Mouse (Mus musculus) lung, postnatal 14 days (tissue): ENCODE measurements around the gene Abtb1.
A peak's percentile ranks its signal among the peaks of the same experiment; 100 is the strongest.

ENCODE experiments used
- DNase-seq: peaks from one replicate; pipeline ENCODE4 v3.0.0; 2021

Abtb1 gene

DNA sequence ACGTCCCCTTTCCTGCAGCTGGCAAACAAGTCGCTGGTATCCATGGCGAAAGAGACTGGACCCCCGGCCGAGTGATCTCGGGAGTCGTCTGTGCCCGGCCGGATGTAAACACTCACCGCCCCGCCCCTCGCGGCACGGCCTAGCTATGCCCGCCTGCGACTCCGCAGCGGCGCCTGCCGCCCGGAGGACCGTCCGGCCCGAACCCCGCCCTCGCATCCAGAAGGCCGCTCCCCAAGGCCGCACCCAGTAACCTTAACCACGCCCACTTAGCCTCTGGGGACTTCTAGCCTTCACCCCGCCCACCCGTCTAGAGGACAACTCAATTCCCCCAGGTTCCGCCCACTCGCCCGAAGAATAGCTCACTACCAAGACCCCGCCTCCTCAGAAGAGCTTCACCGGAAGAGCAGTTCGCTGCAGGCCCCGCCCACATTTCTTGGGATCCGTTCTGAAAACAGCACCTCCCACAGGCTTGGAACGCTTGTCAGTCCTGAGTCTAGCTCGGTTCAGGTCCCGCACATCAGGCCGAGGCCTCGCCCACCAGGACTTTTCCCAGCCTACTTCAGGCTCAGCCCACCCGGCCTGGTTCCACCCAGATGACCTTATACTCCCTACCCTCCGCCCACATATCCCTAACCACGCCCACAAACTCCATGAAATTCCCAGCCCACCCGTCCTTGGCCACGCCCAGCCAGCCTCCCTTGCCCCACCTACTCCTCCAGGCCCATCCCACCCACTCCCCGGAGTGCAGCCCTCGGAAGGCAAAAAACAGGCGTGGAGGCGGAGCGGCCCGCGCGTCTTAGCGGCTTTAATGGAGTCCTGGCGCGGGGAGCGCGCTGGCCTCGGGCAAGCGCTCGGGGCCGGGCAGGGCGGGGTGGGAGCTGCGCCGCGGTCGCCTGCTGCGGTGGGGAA lies at the start of gene Abtb1:
Gene Abtb1 (minus strand): TSS at position 204 of the 909 bp plus-strand sequence.
- peak; percentile 100 for DNase-seq

DNA sequence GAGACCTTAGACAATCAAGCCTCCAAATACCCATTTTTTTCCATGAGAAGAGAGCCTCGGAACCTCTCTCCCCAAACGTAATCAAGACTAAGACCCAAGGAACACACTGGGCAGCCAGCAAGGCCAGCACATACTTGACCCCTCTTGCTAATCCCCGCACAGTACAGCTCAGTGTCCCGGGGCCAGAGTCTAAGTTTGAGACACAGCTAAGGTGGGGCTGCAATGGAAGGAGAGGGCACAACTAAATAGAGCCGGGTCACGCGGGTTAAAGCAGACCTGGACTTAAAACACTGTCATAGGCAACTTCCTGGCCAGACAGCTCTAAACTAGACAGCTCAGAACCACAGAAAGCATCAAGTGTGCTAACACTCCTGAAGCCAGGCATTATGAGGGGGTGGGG lies 49.0 kb upstream of the Abtb1 start:
- no peak for DNase-seq

DNA sequence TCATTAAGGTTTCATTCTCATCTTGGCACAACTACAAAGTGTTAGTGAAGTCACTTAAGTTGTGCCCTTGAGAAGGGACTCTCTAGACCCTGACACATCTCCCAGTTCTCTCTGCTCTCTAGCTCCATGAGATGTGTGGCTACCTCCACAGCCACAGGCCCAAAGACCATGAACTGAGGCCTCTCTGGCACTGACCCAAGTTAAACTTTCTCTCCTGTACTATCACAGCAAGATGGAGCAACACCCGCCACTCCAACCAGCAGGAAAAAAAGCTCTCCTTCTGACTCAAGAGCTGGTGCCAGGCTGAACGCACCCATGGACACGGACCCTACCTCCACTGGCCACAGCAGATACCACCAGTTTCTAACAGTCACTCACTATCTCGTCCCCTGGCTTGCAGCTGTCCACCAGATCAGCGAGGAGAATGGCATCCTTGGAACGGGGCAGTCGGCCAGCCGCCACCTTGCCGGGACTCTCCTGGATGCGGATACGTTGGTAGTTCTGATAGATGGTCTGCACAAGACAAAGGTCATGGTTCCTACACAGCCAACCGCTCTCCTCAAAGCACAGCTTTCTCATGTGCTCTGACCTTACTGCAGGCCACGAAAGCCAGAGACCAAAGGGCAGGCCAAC lies 47.7 kb upstream of the Abtb1 start:
- no peak for DNase-seq

DNA sequence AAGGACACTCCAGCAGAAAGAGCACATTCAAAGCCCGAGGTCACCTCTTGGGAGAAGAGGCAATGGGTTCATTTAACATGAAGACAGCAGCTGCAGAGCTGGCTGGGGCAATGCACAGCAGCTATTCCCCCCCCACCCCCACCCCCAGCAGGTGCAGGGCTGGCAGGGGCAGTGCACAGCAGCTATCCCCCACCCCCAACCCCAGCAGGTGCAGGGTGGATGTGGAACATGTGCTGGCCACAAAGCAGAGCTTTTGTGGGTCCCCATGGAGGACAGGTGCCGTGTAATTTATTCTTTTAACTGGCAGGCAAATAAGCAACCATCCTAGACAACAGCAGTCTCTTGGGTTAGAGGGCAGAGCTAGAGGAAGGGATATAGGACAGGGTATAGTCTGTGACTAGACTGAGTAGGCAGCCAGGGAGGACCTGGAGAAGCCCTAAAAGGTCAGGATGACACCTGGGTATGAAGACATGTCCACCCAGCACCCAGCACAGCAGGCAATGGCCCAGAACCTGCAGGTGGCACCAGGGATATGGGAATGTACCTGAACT lies 44.7 kb upstream of the Abtb1 start:
- DNase-seq = no peak

DNA sequence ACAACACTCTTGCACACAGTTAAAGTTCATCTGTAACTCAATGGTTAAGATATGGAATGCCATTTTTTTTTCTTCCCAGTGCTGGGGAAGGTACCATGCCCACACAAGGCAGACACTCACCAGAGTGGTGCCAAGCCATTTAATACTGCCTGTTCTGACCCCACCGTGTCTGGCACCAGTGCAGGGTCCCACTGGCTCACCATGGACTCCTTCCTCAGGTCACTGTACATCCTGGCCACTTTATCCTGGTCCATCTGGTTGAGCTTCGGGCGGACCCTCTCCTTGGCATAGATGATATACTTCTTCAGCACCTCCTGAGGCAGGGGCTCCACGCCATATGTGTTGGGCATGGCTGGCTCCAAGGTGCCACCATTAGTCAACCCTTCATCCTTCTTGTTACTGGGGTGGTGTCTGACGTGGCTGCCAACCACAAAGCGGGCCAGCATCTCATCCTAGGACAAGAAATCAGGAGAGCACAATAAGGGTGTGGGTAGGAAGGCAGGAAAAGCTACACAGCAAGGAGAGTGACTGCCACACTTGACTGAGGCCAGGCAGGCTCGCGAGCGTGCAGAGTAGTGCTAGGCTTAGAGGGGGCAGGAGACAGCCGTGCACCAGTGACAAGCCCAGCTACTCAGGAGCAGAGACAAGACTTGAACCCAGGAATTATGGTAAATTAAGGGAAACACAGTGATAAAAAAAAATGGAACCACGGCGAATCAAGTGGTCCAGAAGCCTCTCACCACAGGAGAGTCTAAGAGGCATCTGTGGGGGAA lies 44.0 kb upstream of the Abtb1 start:
- no peak for DNase-seq

DNA sequence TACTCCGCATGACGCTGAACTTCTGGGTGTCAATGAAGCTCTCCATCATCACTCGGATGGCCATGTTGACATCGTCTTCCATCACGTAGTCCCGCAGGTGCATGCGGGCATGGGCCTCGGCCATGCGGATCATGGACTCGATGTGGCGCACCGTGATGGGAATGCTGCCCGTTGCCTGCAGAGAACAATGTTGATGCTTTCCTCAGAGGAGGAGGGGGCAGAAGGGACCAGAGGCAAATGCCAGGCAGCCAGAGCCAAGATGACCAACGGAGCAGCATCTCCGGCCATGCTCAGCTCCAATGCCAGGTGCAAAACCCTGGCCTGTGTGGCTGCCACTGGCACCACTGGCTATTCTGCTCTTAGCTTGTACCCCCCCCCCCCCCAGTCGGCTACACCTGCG lies 42.9 kb upstream of the Abtb1 start:
- no peak for DNase-seq

DNA sequence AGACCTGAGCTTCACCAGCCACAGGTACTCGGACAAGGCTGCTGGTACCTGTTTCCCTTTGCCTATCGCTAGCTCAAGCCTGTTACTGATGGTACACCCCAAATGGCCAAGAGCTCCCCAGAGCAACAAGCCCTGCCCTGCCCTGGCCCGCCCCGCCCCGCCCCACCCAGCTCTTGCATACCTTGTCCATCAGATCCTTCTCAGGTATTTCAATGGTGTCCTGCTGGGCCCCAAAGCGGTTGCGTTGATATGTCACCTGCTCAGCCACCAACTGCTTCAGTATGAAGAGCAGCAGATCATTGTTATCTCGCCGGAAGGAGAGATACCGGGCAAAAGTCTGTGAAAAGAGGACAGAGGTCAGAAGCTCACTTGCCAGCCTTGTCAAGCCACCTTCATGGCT lies 42.4 kb upstream of the Abtb1 start:
- DNase-seq = no peak

DNA sequence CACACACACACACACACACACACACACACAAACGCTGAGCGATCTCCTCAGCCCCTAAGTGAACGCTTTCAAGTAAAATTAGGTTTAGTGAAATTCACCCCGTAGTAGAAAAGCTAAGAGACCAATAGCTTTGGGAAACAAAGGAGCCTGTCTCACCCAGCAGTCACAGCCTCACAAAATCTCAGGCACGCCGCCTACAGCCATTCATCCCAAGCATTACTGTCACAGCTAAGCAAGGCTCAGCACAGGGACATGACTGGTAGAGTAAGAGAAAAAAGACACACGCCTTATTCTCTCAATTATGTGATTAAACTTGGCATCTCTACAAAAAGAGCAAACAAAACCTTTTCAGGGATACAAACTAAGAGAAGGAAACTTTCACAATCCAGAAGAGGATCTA lies 39.5 kb upstream of the Abtb1 start:
- DNase-seq = no peak

DNA sequence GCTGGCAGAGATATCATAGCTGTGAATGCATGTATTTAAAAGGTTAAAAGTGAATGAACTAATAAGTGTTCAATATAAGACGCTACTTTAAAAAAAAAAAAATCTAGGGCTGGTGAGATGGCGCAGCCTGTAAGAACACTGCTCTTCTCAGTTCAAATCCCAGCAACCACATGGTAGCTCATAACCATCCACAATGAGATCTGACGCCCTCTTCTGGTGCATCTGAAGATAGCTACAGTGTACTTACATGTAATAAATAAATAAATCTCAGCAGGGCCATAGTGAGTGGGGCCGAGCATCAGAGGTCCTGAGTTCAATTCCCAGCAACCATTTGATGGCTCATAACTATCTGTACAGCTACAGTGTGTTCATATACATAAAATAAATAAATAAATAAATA lies 37.7 kb upstream of the Abtb1 start:
- DNase-seq = no peak

DNA sequence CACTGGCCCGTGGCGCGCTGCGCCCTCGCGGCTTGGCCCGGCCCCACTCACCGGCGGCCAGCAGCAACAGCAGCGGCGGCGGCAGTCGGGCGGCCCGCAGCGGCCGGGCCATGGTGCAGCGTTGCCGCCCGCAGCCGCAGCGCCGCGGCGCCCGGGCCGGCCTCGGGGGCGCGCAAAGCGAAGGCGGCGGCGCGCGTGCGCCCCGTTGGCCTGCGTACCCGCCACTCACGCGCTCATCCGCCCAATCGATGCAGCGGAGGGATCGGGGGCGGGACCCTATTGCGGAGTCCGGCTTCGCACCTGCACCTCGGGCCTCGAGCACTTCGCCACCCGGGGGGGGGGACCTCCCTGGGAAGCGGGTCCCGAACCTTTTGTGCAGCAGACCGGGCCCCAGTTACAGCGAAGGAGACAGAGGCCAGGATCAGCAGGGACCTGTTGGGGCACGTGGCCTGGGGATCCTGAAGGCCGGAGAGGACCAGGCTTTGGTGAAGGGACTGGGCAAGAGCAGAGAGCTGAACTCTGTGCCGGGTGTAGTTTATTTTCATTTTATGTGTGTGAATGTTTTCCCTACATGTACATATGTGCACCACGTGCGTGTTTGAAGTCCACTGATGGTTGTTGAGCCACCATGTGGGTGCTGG lies 33.2 kb upstream of the Abtb1 start, which contains the start of gene Podxl2:
Gene Podxl2 (minus strand): TSS at position 177 of the 641 bp plus-strand sequence.
- DNase-seq = peak; percentile 70

DNA sequence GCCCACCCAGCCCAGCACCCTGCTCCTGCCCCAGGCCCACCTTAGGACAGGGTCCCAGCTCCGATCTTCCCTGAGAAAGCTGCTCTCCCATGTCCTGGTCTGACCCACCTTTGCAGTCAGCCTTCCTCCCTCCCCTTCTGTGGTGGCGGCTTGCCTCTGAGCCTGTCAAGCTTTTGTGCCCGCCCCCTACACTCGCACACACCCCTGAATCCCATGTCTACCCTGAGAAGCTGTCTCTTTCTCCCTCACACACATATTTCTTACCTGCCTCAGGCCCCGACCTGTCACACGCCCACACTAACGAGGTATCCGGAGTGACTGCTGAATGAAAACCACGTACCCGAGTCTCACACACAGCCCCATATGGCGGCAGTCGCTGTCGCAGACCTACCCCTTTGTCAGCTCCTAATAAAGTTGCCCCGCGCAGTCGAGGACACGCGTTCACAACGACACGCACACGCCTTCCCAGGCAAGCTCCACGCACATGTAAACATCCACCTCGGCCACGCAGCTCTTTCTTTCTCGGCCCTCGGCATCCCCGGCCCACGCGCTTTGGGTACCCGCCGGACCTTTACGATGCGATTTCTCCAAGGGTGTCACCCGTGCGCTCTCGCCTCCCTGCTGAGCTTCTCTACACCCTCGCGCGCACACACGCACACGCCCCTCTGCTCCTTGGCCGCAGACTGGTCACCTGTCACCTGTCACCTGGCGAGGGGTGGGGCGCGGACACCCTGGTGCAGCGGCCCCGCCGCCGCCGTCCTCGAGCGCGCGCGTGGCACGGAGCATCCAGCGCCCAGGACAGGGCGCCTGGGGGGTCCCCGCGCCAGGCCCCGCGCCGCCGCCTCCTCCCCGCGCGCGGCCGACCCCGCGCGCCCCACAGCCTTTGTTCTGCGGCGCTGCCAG lies 32.4 kb upstream of the Abtb1 start:
- no peak for DNase-seq

DNA sequence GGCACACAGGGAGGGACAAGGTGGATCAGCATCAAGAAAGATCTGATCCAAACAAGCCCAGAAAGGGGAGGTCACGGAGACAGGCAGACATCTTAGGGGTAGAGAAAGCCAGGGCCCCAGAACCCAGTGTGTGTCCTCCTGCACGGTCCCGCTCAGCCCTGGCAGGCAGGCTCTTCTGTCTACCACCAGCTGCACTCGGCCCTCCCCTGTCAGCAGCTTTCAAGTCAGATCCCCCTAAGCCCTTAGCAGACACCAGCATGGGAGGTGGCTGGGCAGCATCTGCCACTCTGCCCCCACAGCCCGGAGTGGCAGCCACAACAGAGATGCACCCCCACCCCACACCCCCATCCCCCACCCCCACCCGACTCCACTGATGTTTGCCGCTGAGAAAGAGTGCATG lies 31.0 kb upstream of the Abtb1 start:
- DNase-seq = no peak

DNA sequence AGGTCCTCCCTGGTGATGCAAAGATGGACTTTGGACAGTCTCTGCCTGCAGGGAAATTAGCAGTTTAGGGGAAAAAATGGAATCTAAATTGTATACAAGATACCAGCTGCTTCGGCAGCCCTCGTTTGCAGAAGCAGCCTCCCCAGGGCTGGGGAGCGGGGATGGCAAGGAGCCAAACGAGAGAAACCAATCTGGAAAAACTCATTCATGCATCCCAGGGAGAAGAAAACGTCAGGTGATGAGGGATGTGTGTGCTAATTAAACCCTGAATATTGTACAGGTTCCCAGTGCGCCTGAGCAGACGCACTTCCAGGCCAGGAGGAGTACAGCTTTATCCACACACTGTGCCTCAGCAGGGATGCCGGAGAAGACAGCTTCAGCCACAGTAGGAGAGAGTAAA lies 29.8 kb upstream of the Abtb1 start:
- DNase-seq = no peak

DNA sequence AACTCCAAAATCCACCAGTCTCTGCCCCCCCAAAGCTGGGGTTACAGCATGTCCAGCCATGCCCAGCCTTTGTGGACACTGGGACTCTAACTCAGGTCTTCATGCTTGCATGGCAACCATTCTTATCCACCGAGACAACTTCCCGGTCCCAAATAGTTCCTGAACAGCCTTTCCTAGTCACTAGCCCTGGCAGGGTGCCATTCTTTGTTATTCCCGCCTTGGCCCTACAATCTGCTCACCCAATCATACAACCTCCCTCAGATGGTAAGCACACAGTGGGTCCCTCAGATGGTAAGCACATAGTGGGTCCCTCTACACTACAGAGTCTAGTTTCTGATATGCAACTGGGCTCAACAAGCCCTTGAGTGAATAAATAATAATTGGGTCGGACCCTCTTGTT lies 28.8 kb upstream of the Abtb1 start:
- DNase-seq = no peak

DNA sequence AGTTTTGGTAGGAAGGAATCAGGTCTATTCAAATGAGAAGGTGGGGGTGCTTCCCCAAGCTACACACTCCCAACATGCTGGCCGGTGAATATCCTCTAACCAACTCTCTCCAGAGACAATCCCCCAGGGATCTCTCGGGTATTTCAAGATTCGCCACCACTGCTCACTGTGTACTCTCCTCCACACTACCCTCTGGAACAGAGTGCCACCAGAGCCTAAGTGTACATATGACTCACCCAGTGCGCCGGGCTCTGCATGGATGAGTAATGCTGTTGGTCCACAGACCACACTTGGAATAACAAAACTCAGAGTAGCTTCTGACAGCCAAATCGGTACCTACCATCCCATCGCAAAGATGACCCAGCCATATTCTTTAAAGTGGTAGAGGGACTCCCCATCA lies 27.7 kb upstream of the Abtb1 start:
- no peak for DNase-seq

DNA sequence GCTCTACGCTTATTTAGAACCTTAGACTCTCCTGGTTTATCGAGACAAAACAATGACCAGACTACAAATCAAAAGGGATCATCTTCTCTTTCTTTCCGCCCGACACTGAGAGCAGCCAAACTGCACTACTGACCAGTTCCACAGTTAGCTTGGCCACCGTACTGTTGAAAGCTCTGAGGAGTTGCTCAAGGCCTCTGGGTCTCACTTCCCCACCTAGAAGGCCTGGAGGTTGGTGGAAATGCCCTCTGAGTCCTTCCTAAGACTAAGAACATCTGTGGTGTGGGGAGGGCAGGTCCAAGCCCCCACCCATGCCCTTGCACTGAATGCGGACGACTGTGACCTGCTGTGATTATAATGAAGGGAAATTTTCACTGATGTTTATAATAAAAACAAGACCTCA lies 23.9 kb upstream of the Abtb1 start:
- DNase-seq = no peak

DNA sequence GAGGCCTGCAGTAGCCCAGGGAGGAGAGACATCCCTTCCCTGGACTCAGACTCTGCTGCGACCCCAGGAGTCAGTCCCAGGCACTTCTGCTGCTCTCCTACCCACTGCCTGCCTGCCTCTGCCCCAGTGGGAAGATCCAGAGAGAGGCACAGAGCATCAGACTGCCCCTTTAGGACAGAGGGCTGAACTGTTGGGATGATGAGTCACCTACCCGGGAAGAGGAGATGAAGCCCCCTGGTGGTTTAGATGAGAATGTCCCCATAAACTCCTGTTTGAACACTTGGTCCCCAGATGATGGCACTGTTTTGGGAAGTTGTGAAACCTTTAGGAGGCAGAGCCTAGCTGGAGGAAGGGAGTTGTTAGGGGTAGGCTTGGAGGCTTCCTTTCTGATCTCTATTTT lies 19.1 kb upstream of the Abtb1 start:
- peak; percentile 37 for DNase-seq

DNA sequence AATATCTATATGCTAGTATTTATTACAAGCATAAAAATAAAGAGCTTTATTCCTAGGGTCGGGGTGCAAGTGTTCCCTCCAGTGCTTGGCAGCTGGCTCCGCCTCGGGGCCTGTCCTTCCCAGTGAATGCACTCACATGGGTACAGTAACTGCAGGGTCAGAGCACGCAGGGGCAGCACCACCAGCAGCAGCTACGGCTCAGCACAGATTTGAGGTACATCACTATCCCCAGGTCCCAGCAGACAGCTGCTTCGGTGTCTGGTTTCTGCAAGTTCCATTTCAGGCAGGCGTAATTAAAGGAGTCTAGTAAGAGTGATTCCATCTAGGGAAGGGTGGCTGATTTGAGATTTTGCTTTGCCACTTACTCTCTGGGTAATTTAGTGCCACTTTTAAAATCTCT lies 16.6 kb upstream of the Abtb1 start:
- no peak for DNase-seq

DNA sequence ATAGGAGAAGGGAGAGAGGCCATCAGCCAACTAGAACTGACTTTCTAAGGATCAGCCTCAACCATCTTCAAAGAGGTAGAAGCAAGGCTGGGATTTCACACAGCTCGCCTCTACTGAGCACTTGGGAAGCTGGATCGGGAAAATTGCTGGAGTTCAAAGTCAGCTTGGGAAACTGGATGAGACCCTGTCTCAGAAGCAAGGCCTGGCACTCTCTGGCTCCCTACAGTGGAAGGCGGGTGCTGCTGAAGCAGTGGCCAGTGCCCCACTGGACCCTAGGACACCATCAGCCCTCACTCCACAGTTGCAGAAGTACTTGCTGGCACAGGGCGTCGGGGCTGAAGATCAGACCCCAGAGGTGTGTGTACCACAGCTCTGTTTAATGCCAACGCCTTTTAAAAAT lies 16.0 kb upstream of the Abtb1 start:
- no peak for DNase-seq

DNA sequence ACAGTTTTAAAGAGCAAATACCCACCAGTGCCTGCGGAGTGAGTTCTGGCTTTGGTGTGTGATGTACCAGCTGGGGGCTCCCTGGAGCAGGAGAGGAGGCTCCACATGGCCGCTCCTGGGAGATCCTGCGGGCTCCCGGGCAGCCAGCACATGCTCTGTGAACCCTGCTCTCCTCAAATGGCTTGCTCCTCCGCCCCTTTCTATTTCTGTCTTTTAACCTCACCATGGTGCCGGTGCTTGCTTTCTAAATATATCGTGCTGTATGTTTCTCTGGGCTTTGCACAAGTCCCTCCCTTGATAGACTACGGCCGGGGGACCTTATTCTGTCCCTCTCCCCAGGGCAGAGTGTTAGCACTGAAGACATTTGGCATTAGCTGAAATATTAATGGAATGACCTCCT lies 15.5 kb upstream of the Abtb1 start:
- no peak for DNase-seq

DNA sequence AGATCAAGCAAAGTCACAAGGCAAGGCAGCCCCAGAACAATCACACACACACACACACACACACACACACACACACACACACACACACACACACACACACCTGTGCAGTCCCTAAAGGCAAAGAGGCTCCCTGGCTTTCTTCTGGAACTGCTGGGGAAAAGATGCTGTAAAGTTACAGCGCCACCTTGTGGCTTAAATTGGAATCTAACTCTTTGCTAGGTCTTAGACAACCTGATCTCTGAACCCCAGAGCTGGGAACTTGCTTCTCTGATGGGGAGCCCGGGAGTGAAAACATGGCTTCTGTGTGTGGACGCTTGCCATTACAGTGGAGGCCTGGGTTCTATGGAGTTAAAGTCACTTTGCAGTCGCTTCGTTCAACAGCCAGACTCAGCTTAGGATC lies 13.9 kb upstream of the Abtb1 start:
- DNase-seq = peak; percentile 82

DNA sequence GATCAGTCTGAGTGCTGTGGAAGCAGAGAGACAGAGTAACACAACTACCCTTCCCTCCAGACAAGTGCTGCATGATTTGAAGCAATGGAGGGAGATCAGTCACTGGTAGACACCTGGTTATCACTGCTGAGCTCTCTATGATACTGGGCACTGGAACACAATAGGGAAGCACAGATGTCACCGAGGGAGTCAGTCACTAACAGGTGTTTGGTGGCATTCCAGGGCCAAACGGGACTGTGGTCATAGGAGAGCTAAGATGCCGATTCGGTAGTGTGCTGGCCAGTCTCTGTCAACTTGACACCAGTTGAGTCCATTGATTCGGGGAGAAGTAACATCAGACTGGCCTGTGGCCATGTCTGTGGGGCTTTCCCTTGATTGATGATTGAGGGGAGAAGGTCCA lies 12.7 kb upstream of the Abtb1 start:
- DNase-seq = no peak
